Mouse (Mus musculus): ENCODE results near the gene Creld2.

Gene Creld2

GRCm38 (mm10) chr15:88867368-88868023 lies 48.0 kb downstream of the Creld2 start:
- CTCF ChIA-PET, result interaction anchor here (0.8 kb wide), 1 partner anchor 75 kb away, joined by 5 read pairs; no protein-coding TSS in a partner anchor

GRCm38 (mm10) chr15:88868024-88868742 lies 48.7 kb downstream of the Creld2 start:
- CTCF ChIA-PET, result interaction anchor here (0.8 kb wide), 1 partner anchor 76 kb away, joined by 5 read pairs; no protein-coding TSS in a partner anchor

- CTCF ChIA-PET, result interaction anchor here (0.9 kb wide), 1 partner anchor 34 kb away, joined by 3 read pairs; no protein-coding TSS in a partner anchor
Observed at GRCm38 (mm10) chr15:88870418-88871185, 51.2 kb downstream of the Creld2 start.

GRCm38 (mm10) chr15:88874061-88874460 lies 54.6 kb downstream of the Creld2 start:
- CTCF ChIA-PET, result no interaction called here

GRCm38 (mm10) chr15:88874477-88874876 lies 55.0 kb downstream of the Creld2 start:
- CTCF ChIA-PET, result interaction anchor here (0.6 kb wide), 1 partner anchor 635 kb away, joined by 3 read pairs; no protein-coding TSS in a partner anchor

GRCm38 (mm10) chr15:88875625-88876081 lies 56.2 kb downstream of the Creld2 start:
- CTCF ChIA-PET, result interaction anchor here (0.6 to 2.6 kb wide), 3 partner anchors 38 to 47 kb away, joined by 3 to 23 read pairs (median 9); no protein-coding TSS in a partner anchor
